Mouse (Mus musculus): Measurements from ENCODE around the gene Esrrg. TPM values are rescaled to one million over a fixed set of nuclear protein-coding genes. Genes with fewer than 3 reads are reported as not detected.

Esrrg gene
- total RNA-seq, 2 experiments from 2014 or later = 15.7 to 19.6 TPM

- DNase-seq = no peak
- intact Hi-C loops (cut with DNase I) = no loop called here
Observed at GRCm38 (mm10) chr1:188209025-188209424, 600.4 kb downstream of the Esrrg start.

- intact Hi-C loops (cut with DNase I) = no loop called here
- DNase-seq = no peak
Observed at GRCm38 (mm10) chr1:188214885-188215611, 606.5 kb downstream of the Esrrg start.

GRCm38 (mm10) chr1:188221226-188221792 is 612.7 kb downstream of the Esrrg start:
- DNase-seq = no peak
- intact Hi-C loops (cut with DNase I) = no loop called here

- no peak for DNase-seq
- intact Hi-C loops (cut with DNase I) = no loop called here
Observed at GRCm38 (mm10) chr1:188233036-188233724, 624.6 kb downstream of the Esrrg start.

GRCm38 (mm10) chr1:188238636-188239035 is 630.0 kb downstream of the Esrrg start:
- no peak for DNase-seq
- intact Hi-C loops (cut with DNase I) = no loop called here

- intact Hi-C loops (cut with DNase I) = no loop called here
- DNase-seq = no peak
Observed at GRCm38 (mm10) chr1:188241766-188242165, 633.2 kb downstream of the Esrrg start.

GRCm38 (mm10) chr1:188257500-188257899 is 648.9 kb downstream of the Esrrg start:
- DNase-seq = no peak
- intact Hi-C loops (cut with DNase I) = no loop called here

GRCm38 (mm10) chr1:188260259-188261107 is 651.9 kb downstream of the Esrrg start:
- DNase-seq = no peak
- intact Hi-C loops (cut with DNase I) = no loop called here

GRCm38 (mm10) chr1:188261903-188262682 is 653.5 kb downstream of the Esrrg start, which contains the start of gene Ush2a:
TSS of gene Ush2a (plus strand) at chr1:188262023.
- intact Hi-C loops (cut with DNase I) = no loop called here
- no peak for DNase-seq
